Mouse (Mus musculus) embryonic facial prominence, embryonic 10.5 days (tissue): ENCODE measurements around the gene Alkbh3. TPM values are rescaled to one million over a fixed set of nuclear protein-coding genes. Genes with fewer than 3 reads are reported as not detected.
A peak's percentile ranks its signal among the peaks of the same experiment; 100 is the strongest.

Source experiments
- DNase-seq: peaks from one replicate; pipeline ENCODE4 v3.0.0-alpha.2; 2017; ENCODE audit warnings: low spot score
- H3K27ac ChIP-seq: fragments of 300-500 bp; sonication (generic); replicated peaks from 2 replicates; pipeline ENCODE4 v1.5.1; 2016; ENCODE audit warnings: mild to moderate bottlenecking
- H3K27me3 ChIP-seq: fragments of 300-500 bp; sonication (generic); replicated peaks from 2 replicates; pipeline ENCODE4 v1.6.1; 2016; ENCODE audit warnings: low read depth, mild to moderate bottlenecking; ENCODE audit not compliant: poor library complexity, severe bottlenecking
- H3K36me3 ChIP-seq: fragments of 300-500 bp; sonication (generic); replicated peaks from 2 replicates; pipeline ENCODE4 v1.6.1; 2016; ENCODE audit warnings: mild to moderate bottlenecking, moderate library complexity
- H3K4me1 ChIP-seq: fragments of 300-500 bp; sonication (generic); 2 replicates; pipeline ENCODE4 v1.6.1; 2016
- H3K4me3 ChIP-seq: fragments of 300-500 bp; sonication (generic); 2 replicates; pipeline ENCODE4 v1.5.1; 2016; ENCODE audit warnings: mild to moderate bottlenecking, moderate library complexity
- H3K9me3 ChIP-seq: fragments of 300-500 bp; sonication (generic); 2 replicates; pipeline ENCODE4 v1.6.1; 2016; ENCODE audit warnings: mild to moderate bottlenecking
- WGBS: fragments of 180-500 bp; shearing (Covaris S2); methylation state at CpG from one replicate; pipeline ENCODE4 v1.1.7; 2016; 5-methylcytosine and 5-hydroxymethylcytosine counted together
- polyA plus RNA-seq: library from polyadenylated mRNA; unstranded; fragments of >200 nt; fragmentation: Nextera tagmentation; extraction: Ambion mirVana; gene quantifications from 2 replicates; pipeline ENCODE4 v1.2.1, GENCODE M21; 2016

The Alkbh3 gene
- polyA plus RNA-seq, 1 experiment from 2014 or later: 57.0 TPM

- peaks cover 88% of the 10 kb centered on the region for H3K36me3 ChIP-seq
- 94% methylated on average over 2 of the region's 2 CpGs for WGBS
- no peak for DNase-seq
- H3K27ac ChIP-seq: no peak overlapping the region
- peaks cover 25% of the 10 kb centered on the region for H3K4me1 ChIP-seq
- H3K27me3 ChIP-seq: no peaks in the 10 kb centered on the region
- no peaks in the 10 kb centered on the region for H3K9me3 ChIP-seq
- H3K4me3 ChIP-seq: no peak overlapping the region
These were observed 22.2 kb downstream of the Alkbh3 start for GRCm38 (mm10) chr2:93988440-93988839.

GRCm38 (mm10) chr2:93982457-93983235 lies 28.0 kb downstream of the Alkbh3 start:
- H3K4me3 ChIP-seq: no peak overlapping the region
- H3K27ac ChIP-seq: no peak overlapping the region
- H3K27me3 ChIP-seq: 0 out of 2 replicates have a peak, but pooled peaks cover 2% of the 10 kb centered on the region
- H3K36me3 ChIP-seq: peaks cover 84% of the 10 kb centered on the region
- 82% methylated on average over 4 of the region's 4 CpGs for WGBS
- H3K4me1 ChIP-seq: peaks cover 4% of the 10 kb centered on the region; the same call in 1 of the 2 replicates
- no peaks in the 10 kb centered on the region for H3K9me3 ChIP-seq
- no peak for DNase-seq

- peaks cover 29% of the 10 kb centered on the region for H3K4me1 ChIP-seq
- WGBS: 93% methylated on average over 7 of the region's 7 CpGs
- peaks cover 57% of the 10 kb centered on the region for H3K36me3 ChIP-seq
- H3K4me3 ChIP-seq: no peak overlapping the region
- no peak overlapping the region for H3K27ac ChIP-seq
- DNase-seq: no peak
- H3K9me3 ChIP-seq: no peaks in the 10 kb centered on the region
- peaks cover 9% of the 10 kb centered on the region; the same call in 1 of the 2 replicates for H3K27me3 ChIP-seq
These were observed 31.1 kb downstream of the Alkbh3 start for GRCm38 (mm10) chr2:93979249-93980120.

- Histone ChIP-seq H3K9me3 (no peaks in the 10 kb centered on the region), H3K27me3 (peaks cover 25% of the 10 kb centered on the region; the same call in 1 of the 2 replicates), H3K4me3 (peak overlapping the region; percentile 61), H3K36me3 (peaks cover 30% of the 10 kb centered on the region), H3K4me1 (peaks cover 29% of the 10 kb centered on the region), H3K27ac (peak overlapping the region; percentile 85)
- 2% methylated on average over 37 of the region's 37 CpGs for WGBS
- DNase-seq: peak; percentile 79
These were observed 34.0 kb downstream of the Alkbh3 start for GRCm38 (mm10) chr2:93976436-93977252.

- Histone ChIP-seq H3K36me3 (peaks cover 21% of the 10 kb centered on the region), H3K4me1 (peaks cover 29% of the 10 kb centered on the region), H3K4me3 (peak overlapping the region; percentile 61), H3K27me3 (peaks cover 27% of the 10 kb centered on the region; the same call in 1 of the 2 replicates), H3K27ac (peak overlapping the region; percentile 85), H3K9me3 (no peaks in the 10 kb centered on the region)
- DNase-seq: peak; percentile 46
- WGBS: 14% methylated on average over 21 of the region's 21 CpGs
These were observed 34.8 kb downstream of the Alkbh3 start for GRCm38 (mm10) chr2:93975526-93976435.

GRCm38 (mm10) chr2:93975041-93975440 lies 35.6 kb downstream of the Alkbh3 start:
- peak overlapping the region; percentile 85; the same call in 1 of the 2 replicates for H3K27ac ChIP-seq
- WGBS: 42% methylated on average over 7 of the region's 7 CpGs
- H3K36me3 ChIP-seq: peaks cover 14% of the 10 kb centered on the region
- no peak overlapping the region for H3K4me3 ChIP-seq
- H3K27me3 ChIP-seq: peaks cover 27% of the 10 kb centered on the region; the same call in 1 of the 2 replicates
- peak; percentile 42 for DNase-seq
- H3K9me3 ChIP-seq: no peaks in the 10 kb centered on the region
- peaks cover 29% of the 10 kb centered on the region for H3K4me1 ChIP-seq

GRCm38 (mm10) chr2:93971647-93972046 lies 39.0 kb downstream of the Alkbh3 start:
- Histone ChIP-seq H3K4me1 (peaks cover 18% of the 10 kb centered on the region), H3K27me3 (peaks cover 23% of the 10 kb centered on the region; the same call in 1 of the 2 replicates), H3K4me3 (no peak overlapping the region), H3K27ac (no peak overlapping the region), H3K9me3 (no peaks in the 10 kb centered on the region), H3K36me3 (no peaks in the 10 kb centered on the region)
- no peak for DNase-seq
- 82% methylated on average over 3 of the region's 3 CpGs for WGBS

GRCm38 (mm10) chr2:93964494-93965160 lies 46.0 kb downstream of the Alkbh3 start:
- Histone ChIP-seq H3K9me3 (no peaks in the 10 kb centered on the region), H3K4me3 (no peak overlapping the region), H3K4me1 (peaks cover 6% of the 10 kb centered on the region), H3K27me3 (peaks cover 11% of the 10 kb centered on the region), H3K27ac (no peak overlapping the region), H3K36me3 (no peaks in the 10 kb centered on the region)
- DNase-seq: no peak
- WGBS: 70% methylated on average over 7 of the region's 7 CpGs

- H3K27ac ChIP-seq: no peak overlapping the region
- peaks cover 6% of the 10 kb centered on the region for H3K4me1 ChIP-seq
- WGBS: 83% methylated on average over 1 of the region's 1 CpGs
- H3K4me3 ChIP-seq: no peak overlapping the region
- no peaks in the 10 kb centered on the region for H3K9me3 ChIP-seq
- no peak for DNase-seq
- peaks cover 20% of the 10 kb centered on the region for H3K27me3 ChIP-seq
- H3K36me3 ChIP-seq: no peaks in the 10 kb centered on the region
These were observed 46.8 kb downstream of the Alkbh3 start for GRCm38 (mm10) chr2:93963802-93964201.

GRCm38 (mm10) chr2:93961716-93962115 lies 48.9 kb downstream of the Alkbh3 start:
- 69% methylated on average over 8 of the region's 8 CpGs for WGBS
- peaks cover 16% of the 10 kb centered on the region for H3K4me1 ChIP-seq
- H3K27ac ChIP-seq: no peak overlapping the region
- no peak for DNase-seq
- no peak overlapping the region for H3K4me3 ChIP-seq
- no peaks in the 10 kb centered on the region for H3K9me3 ChIP-seq
- H3K27me3 ChIP-seq: peaks cover 40% of the 10 kb centered on the region
- no peaks in the 10 kb centered on the region for H3K36me3 ChIP-seq

- Histone ChIP-seq H3K27ac (no peak overlapping the region), H3K4me3 (no peak overlapping the region), H3K9me3 (no peaks in the 10 kb centered on the region), H3K4me1 (peaks cover 31% of the 10 kb centered on the region), H3K27me3 (peaks cover 64% of the 10 kb centered on the region), H3K36me3 (no peaks in the 10 kb centered on the region)
- 73% methylated on average over 8 of the region's 8 CpGs for WGBS
- no peak for DNase-seq
These were observed 51.3 kb downstream of the Alkbh3 start for GRCm38 (mm10) chr2:93959346-93959745.
